Mouse (Mus musculus) kidney, embryonic 15.5 days (tissue): ENCODE measurements around the gene Caml. TPM values are rescaled to one million over a fixed set of nuclear protein-coding genes. Genes with fewer than 3 reads are reported as not detected.
"Not testable (repeated sequence)": the region's sequence is repeated elsewhere in the genome, so short reads cannot be mapped to it uniquely, and the experiment has no call there.

ENCODE experiments used
- ATAC-seq: fragments of 200-750 bp; cut with Nextera tagmentation; replicated peaks from 2 replicates; pipeline ENCODE4 v1.8.0; 2017; ENCODE audit warnings: moderate TSS enrichment; ENCODE audit not compliant: low FRiP score
- H3K27ac ChIP-seq: fragments of 300-500 bp; sonication (generic); 2 replicates; pipeline ENCODE4 v1.5.1; 2015; ENCODE audit warnings: mild to moderate bottlenecking, inconsistent platforms
- H3K27me3 ChIP-seq: fragments of 300-500 bp; sonication (generic); 2 replicates; pipeline ENCODE4 v1.6.1; 2015; ENCODE audit warnings: inconsistent platforms
- H3K36me3 ChIP-seq: fragments of 300-500 bp; sonication (generic); 2 replicates; pipeline ENCODE4 v1.6.1; 2015; ENCODE audit warnings: inconsistent platforms
- H3K4me1 ChIP-seq: fragments of 300-500 bp; sonication (generic); 2 replicates; pipeline ENCODE4 v1.6.1; 2015; ENCODE audit warnings: inconsistent platforms
- H3K4me2 ChIP-seq: fragments of 300-500 bp; sonication (generic); 2 replicates; pipeline ENCODE4 v1.6.1; 2015; ENCODE audit warnings: moderate library complexity, mild to moderate bottlenecking, inconsistent platforms
- H3K4me3 ChIP-seq: fragments of 300-500 bp; sonication (generic); replicated peaks from 2 replicates; pipeline ENCODE4 v1.5.1; 2015; ENCODE audit warnings: mild to moderate bottlenecking, inconsistent platforms
- H3K9ac ChIP-seq: fragments of 300-500 bp; sonication (generic); 2 replicates; pipeline ENCODE4 v1.6.1; 2015; ENCODE audit warnings: mild to moderate bottlenecking, inconsistent platforms
- H3K9me3 ChIP-seq: fragments of 300-500 bp; sonication (generic); replicated peaks from 2 replicates; pipeline ENCODE4 v1.6.1; 2016; ENCODE audit warnings: inconsistent platforms
- WGBS: fragments of 180-500 bp; shearing (Covaris S2); methylation state at CpG from one replicate; pipeline ENCODE4 v1.1.7; 2015; ENCODE audit warnings: mixed read lengths; 5-methylcytosine and 5-hydroxymethylcytosine counted together
- polyA plus RNA-seq: library from polyadenylated mRNA; unstranded; fragments of >200 nt; fragmentation: Nextera tagmentation; extraction: Ambion mirVana; gene quantifications from 2 replicates; pipeline ENCODE4 v1.2.1, GENCODE M21; 2015

Caml gene
- polyA plus RNA-seq, 1 experiment from 2014 or later, result 60.7 TPM

DNA sequence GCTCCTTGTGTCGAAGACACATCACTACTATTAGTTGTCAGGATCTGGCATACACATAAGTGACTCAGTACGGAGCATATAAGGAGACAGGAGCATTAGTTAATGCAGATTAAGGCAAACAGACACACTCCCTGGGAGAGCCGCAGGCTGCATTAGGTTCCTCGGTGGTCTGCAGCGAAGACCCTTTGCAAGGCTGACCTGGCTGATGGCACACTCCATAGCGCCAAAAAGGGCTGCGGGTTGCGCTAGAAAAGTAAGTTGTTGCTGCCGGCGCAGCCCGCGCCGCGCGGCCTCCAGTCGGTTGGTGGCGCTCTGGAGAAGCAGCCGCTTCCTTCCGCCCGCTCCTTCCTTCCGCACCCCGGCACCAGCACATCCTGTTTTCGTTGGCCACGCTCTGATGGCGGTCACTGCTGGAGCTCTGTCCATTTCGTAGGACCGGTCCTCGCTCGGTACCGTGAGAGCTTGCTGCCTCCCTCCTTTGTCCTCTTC, 11.9 kb downstream of the Caml start, which contains the start of gene Ddx46:
TSS of gene Ddx46 (plus strand) at position 389 of the 489 bp plus-strand sequence.
- Histone ChIP-seq H3K4me1 (peaks cover 16% of the 10 kb centered on the region), H3K4me2 (peak within 1 kb of the TSS; percentile 79), H3K27me3 (no peaks in the 10 kb centered on the region), H3K36me3 (peaks cover 60% of the 10 kb centered on the region), H3K9me3 (no peaks in the 10 kb centered on the region), H3K4me3 (peak within 1 kb of the TSS; percentile 76), H3K27ac (peak within 1 kb of the TSS; percentile 42; the same call in 1 of the 2 replicates), H3K9ac (peak within 1 kb of the TSS; percentile 89)
- ATAC-seq, result peak; percentile 86
- 6% methylated on average over 30 of the region's 30 CpGs for WGBS

DNA sequence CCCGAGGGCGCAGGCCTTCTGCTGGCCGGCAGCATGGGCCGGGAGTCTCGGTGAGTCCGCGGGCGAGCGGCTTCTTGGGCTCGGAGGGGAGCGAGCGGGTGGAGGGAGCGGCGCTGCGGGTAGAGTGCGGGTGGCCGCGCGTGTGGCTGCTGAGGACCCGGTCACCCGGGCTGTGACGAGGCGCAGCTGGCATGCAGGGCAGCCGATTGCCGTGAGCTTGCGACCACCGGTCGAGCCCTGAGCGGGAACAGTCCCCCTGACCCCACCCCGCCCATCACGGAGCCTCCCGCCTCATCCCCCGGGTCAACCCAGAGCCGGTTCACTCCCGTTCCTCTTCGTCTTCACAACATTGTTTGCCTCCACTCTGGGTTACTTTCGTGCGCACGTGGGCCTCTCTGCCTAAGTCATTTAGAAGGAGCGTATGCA, 12.4 kb downstream of the Caml start:
- H3K9me3 ChIP-seq, result no peaks in the 10 kb centered on the region
- H3K4me2 ChIP-seq, result peak overlapping the region; percentile 79
- H3K4me1 ChIP-seq, result peaks cover 16% of the 10 kb centered on the region
- peak overlapping the region; percentile 76 for H3K4me3 ChIP-seq
- no peaks in the 10 kb centered on the region for H3K27me3 ChIP-seq
- H3K27ac ChIP-seq, result peak overlapping the region; percentile 42; the same call in 1 of the 2 replicates
- peaks cover 60% of the 10 kb centered on the region for H3K36me3 ChIP-seq
- peak overlapping the region; percentile 89 for H3K9ac ChIP-seq
- WGBS, result under 1% methylated on average over 40 of the region's 40 CpGs
- ATAC-seq, result peak; percentile 69

DNA sequence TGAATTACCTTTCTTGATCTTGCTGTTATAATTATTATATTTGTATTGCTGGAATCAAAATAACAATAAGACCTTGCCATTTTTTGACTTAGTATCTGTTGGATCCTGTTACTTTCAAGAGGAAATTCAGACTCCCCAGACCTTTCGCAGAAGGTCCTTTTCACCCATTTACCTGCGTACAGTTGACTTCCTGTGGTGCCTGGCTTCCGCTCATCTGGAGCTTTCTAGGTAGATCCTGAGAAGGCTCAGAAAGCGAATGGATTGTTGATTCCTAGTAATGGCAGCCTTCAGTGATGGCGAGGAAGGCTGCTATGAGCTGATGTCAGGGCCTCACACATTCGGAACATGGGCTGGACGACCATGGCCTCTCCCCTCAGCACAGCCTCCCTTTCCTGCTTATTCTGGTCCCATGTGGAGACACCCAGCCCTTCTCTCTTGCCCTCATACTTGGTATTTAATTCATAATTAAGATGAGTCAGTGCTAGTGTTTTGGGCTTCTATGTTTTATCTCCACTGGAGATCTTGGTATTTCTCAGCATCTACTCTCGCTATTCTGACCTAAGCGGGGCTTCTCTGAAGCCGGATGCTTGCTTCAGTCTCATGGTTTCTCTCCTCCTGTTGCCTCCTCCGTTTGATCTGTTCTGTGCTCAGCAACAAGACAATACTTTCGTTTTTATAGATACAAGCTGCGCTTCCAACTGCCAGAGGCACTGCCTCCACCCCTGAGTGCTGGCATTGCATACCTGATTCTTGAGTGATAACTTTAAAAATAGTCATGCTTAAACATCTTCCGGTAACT, 13.6 kb downstream of the Caml start:
- Histone ChIP-seq H3K36me3 (peaks cover 57% of the 10 kb centered on the region), H3K4me3 (peak overlapping the region; percentile 76)

DNA sequence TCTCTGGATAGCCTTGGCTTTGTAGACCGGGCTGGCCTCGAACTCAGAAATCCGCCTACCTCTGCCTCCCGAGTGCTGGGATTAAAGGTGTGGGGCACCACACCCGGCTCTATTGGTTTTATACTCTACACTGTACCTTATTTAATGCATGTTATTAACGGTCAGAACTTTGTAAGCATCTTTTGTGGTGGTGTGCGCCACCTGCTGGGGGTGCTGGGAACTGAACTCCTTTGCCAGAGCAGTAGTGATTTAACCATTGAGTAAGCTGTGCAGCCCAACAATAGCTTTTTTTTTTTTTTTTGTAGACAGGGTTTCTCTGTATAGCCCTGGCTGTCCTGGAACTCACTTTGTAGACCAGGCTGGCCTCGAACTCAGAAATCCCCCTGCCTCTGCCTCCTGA, 17.7 kb downstream of the Caml start:
- Histone ChIP-seq H3K4me1 (peaks cover 14% of the 10 kb centered on the region), H3K36me3 (peaks cover 63% of the 10 kb centered on the region)
- ATAC-seq, H3K4me2 ChIP-seq, H3K9ac ChIP-seq, H3K9me3 ChIP-seq, H3K4me3 ChIP-seq, H3K27ac ChIP-seq, H3K27me3 ChIP-seq: not testable (repeated sequence)
- 48% methylated on average over 8 of the region's 8 CpGs for WGBS

More for the DNA sequence above, 13.6 kb downstream of the Caml start:
- 90% methylated on average over 14 of the region's 14 CpGs for WGBS
- Histone ChIP-seq H3K27me3 (no peaks in the 10 kb centered on the region), H3K4me1 (peaks cover 16% of the 10 kb centered on the region), H3K27ac (no peak overlapping the region), H3K9ac (0 out of 2 replicates have a peak overlapping the region, but pooled peaks have one; percentile 6), H3K4me2 (peak overlapping the region; percentile 79), H3K9me3 (no peaks in the 10 kb centered on the region)
- ATAC-seq, result no peak

DNA sequence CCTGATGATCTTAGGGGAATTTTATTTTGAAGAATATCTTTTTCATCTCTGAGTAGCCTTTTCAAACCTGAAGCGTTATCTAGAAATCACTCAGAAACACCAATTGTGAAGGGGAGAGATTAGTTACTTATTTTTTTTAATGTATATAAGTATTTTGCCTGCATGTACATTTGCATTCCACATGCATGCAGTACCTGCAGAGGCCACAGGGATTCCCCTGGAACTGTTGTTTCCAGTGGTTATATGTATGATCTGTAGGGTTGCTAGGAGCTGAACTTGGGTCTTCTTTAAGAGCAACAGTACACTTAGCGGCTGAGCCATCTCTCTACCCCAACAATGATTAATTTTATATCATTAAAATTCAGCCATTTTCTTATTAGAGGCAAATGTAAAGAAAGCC, 21.7 kb downstream of the Caml start:
- no peak overlapping the region for H3K4me3 ChIP-seq
- peaks cover 81% of the 10 kb centered on the region for H3K36me3 ChIP-seq
- H3K27me3 ChIP-seq, result no peaks in the 10 kb centered on the region
- H3K9me3 ChIP-seq, result no peaks in the 10 kb centered on the region
- 83% methylated on average over 2 of the region's 2 CpGs for WGBS
- no peaks in the 10 kb centered on the region for H3K4me1 ChIP-seq
- ATAC-seq, result no peak
- H3K4me2 ChIP-seq, result no peak overlapping the region
- H3K9ac ChIP-seq, result no peak overlapping the region
- H3K27ac ChIP-seq, result no peak overlapping the region

DNA sequence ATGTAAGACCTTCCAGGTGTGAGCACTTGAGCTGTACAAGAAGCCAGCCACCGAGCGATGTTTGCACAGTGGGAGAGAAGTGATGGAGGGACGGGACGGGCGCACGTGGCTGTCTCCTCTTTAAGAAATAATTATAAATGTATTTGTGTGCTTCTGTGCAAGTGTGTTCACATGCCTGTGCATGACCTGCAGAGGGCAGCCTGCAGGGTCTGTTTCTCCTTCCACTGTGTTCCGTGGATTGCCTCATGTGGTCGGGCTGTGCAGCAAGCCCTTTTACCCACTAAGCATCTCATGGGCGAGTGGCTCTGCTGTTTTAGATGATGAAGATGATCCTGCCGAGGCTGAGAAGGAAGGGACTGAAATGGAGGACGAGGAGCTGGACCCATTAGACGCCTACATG, 27.3 kb downstream of the Caml start:
- Histone ChIP-seq H3K27ac (no peak overlapping the region), H3K9me3 (no peaks in the 10 kb centered on the region), H3K9ac (no peak overlapping the region), H3K36me3 (peaks cover 100% of the 10 kb centered on the region), H3K4me2 (no peak overlapping the region), H3K4me3 (no peak overlapping the region), H3K4me1 (no peaks in the 10 kb centered on the region), H3K27me3 (no peaks in the 10 kb centered on the region)
- 90% methylated on average over 12 of the region's 12 CpGs for WGBS
- no peak for ATAC-seq

DNA sequence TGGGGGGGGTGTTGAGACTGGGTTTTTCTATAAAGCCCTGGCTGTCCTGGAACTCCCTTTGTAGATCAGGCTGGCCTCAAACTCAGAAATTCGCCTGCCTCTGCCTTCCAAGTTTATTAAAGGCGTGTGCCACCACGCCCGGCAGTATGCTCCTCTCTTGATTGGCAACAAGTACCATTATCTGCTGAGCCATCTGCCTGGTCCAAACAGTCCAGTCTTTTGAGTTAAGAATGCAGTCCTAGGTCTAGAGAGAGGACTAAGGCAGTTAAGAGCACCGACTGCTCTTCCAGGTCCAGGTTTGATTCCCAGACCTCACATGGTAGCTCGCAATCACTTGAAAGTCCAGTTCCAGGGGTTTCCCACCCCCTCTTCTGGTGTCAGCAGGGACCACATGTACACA, 28.2 kb downstream of the Caml start:
- Histone ChIP-seq H3K4me3 (no peak overlapping the region), H3K36me3 (peaks cover 100% of the 10 kb centered on the region), H3K9me3 (no peaks in the 10 kb centered on the region), H3K4me1 (no peaks in the 10 kb centered on the region), H3K27ac (no peak overlapping the region), H3K4me2 (no peak overlapping the region), H3K27me3 (no peaks in the 10 kb centered on the region), H3K9ac (no peak overlapping the region)
- 92% methylated on average over 6 of the region's 6 CpGs for WGBS
- ATAC-seq, result no peak

DNA sequence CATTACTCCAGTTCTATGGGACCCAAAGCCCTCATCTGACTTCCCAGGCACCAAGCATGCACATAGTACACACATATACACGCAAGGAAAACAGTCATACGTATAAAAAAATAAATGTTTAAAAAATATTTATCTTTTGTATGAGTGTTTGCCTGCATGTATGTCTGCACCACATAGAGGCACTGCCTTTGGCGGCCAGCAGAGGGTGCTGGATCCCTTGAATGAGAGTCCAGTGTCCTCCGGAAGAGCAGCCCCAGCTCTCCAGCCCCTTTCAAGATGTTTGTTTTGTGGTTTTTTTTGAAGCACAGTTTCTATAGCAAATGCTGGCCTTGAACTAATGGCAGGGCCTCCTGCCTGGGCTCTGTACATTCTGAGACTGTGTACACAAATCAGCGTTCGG, 45.7 kb downstream of the Caml start:
- no peak overlapping the region for H3K4me3 ChIP-seq
- no peaks in the 10 kb centered on the region for H3K9me3 ChIP-seq
- 92% methylated on average over 6 of the region's 6 CpGs for WGBS
- no peaks in the 10 kb centered on the region for H3K27me3 ChIP-seq
- H3K36me3 ChIP-seq, result peaks cover 95% of the 10 kb centered on the region
- no peak overlapping the region for H3K27ac ChIP-seq
- ATAC-seq, result no peak
- no peak overlapping the region for H3K9ac ChIP-seq
- no peak overlapping the region for H3K4me2 ChIP-seq
- no peaks in the 10 kb centered on the region for H3K4me1 ChIP-seq

DNA sequence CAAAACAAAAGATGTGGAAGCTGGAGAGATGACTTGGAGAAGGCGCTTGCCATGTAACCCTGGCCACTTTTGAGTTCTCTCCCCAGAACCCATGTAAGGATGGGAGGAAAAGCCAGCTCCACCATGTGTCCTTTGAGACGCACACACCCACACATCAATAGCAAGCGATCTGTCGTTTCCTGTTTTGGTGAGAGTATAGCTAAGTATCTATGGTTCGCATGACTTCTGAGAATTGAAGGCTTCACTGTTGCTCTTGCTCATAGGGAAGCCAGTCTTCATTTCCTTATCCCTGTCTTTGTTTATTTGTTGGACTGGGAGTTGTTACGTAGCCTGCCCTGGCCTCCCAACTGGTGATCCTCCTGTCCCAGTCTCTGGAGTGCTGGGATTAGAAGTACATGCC, 49.9 kb downstream of the Caml start:
- Histone ChIP-seq H3K4me1 (no peaks in the 10 kb centered on the region), H3K9me3 (no peaks in the 10 kb centered on the region), H3K36me3 (peaks cover 93% of the 10 kb centered on the region), H3K9ac (no peak overlapping the region), H3K27me3 (no peaks in the 10 kb centered on the region), H3K4me3 (no peak overlapping the region), H3K27ac (no peak overlapping the region), H3K4me2 (no peak overlapping the region)
- no peak for ATAC-seq
- 90% methylated on average over 6 of the region's 6 CpGs for WGBS

DNA sequence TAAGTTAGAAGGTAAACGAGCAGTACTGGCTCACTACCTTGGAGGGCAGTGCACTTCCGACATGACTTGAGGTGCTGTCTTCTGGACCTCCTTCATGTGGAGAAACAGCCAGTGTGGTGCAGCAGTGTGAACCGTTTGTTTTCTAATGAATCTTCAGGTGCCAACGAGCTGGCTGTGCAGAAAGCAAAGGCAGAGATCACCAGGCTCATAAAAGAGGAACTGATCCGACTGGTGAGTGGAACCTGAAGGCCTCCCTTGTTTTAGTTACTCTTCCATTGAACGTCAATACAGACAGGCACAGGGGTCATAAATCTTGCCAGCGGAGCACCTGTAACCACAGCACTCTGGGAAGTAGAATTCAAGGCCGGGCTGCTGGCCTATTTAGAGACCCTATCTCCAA, 54.6 kb downstream of the Caml start:
- no peak overlapping the region for H3K27ac ChIP-seq
- no peaks in the 10 kb centered on the region for H3K27me3 ChIP-seq
- no peaks in the 10 kb centered on the region for H3K4me1 ChIP-seq
- H3K9ac ChIP-seq, result no peak overlapping the region
- H3K36me3 ChIP-seq, result peaks cover 94% of the 10 kb centered on the region
- ATAC-seq, result no peak
- H3K4me3 ChIP-seq, result no peak overlapping the region
- 64% methylated on average over 8 of the region's 8 CpGs for WGBS
- H3K9me3 ChIP-seq, result no peaks in the 10 kb centered on the region
- H3K4me2 ChIP-seq, result no peak overlapping the region
